Mouse (Mus musculus) erythroblast, embryonic 14.5 days (primary cell): Measurements from ENCODE around the gene Slc10a3. TPM values are rescaled to one million over a fixed set of nuclear protein-coding genes. Genes with fewer than 3 reads are reported as not detected.
"Not testable (repeated sequence)": the region's sequence is repeated elsewhere in the genome, so short reads cannot be mapped to it uniquely, and the experiment has no call there.

Experiments used
- H3K27me3 ChIP-seq: 2 replicates; pipeline ENCODE4 v1.6.1; 2012; ENCODE audit warnings: inconsistent platforms; ENCODE audit not compliant: control insufficient read depth
- H3K36me3 ChIP-seq: 2 replicates; pipeline ENCODE4 v1.6.1; 2012; ENCODE audit warnings: mild to moderate bottlenecking, inconsistent platforms; ENCODE audit not compliant: control insufficient read depth
- H3K4me1 ChIP-seq: 2 replicates; pipeline ENCODE4 v1.6.1; 2012; ENCODE audit warnings: inconsistent platforms; ENCODE audit not compliant: control insufficient read depth
- H3K4me3 ChIP-seq: replicated peaks from 2 replicates; pipeline ENCODE3; 2012; ENCODE audit warnings: moderate library complexity, mild to moderate bottlenecking, inconsistent platforms
- H3K9me3 ChIP-seq: 2 replicates; pipeline ENCODE4 v1.6.1; 2012; ENCODE audit warnings: low read length, inconsistent platforms, mixed read lengths; ENCODE audit not compliant: control insufficient read depth
- GATA1 ChIP-seq: IDR thresholded peaks from 2 replicates; pipeline ENCODE4 v1.6.1; 2012; ENCODE audit warnings: low read length, inconsistent platforms, mixed read lengths
- TAL1 ChIP-seq: IDR thresholded peaks from 3 replicates; pipeline ENCODE4 v1.6.1; 2012; ENCODE audit warnings: low read length, inconsistent platforms, mixed read lengths
- polyA plus RNA-seq: library from polyadenylated mRNA; stranded (reverse); fragments of >175 nt; gene quantifications from 2 replicates; pipeline ENCODE4 v1.2.3, GENCODE M21; 2012

Slc10a3 gene
- polyA plus RNA-seq, 1 experiment: 0.07 TPM

DNA sequence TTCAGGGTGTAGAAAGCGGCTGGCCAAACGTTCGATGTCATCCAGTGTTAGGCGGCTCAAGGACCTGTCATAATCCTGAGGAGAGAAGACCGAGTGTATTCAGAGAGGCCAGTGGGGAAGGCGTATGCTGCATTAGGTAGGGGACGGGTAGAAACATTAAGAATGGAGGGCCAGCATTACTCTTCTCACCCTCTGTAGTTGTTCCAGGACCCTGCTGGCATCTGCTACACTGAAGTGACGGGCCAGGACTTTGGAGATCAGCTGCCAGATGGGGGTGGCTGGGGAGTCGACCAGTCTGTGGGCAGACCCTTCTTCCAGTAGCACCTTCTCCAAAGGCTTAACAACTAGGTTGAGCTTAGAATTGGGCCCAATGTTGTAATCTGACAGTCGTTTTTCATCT is 5.6 kb downstream of the Slc10a3 start:
- H3K4me3 ChIP-seq: peak overlapping the region; percentile 83
- TF ChIP-seq TAL1 (no peak), GATA1 (no peak)
- H3K36me3 ChIP-seq: peaks cover 33% of the 10 kb centered on the region
- peaks cover 44% of the 10 kb centered on the region for H3K4me1 ChIP-seq
- no peaks in the 10 kb centered on the region; the same call in 1 of the 2 replicates for H3K27me3 ChIP-seq
- H3K9me3 ChIP-seq: 0 out of 2 replicates have a peak, but pooled peaks cover 2% of the 10 kb centered on the region

DNA sequence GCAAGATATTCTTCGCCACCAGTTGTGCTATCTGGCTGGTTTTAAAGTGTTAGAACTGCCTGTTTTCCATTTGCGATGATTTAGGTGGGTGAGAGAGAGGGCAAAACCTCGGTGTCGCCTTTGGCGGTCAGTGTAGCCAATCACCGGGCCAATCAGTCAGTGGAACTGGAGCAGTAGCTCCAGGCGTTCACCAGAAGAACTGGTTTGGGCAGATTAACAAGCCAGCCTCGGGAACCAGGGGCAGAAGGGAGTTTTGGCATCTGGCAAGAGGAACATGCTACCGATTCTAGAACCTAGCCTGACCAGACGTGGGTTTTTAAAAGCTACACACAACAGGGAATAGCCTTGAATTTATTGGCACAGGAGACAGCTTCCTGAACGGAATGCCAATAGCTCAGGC is 14.0 kb downstream of the Slc10a3 start:
- no peak for TF ChIP-seq TAL1
- TF ChIP-seq GATA1: no peak
- H3K9me3 ChIP-seq: no peaks in the 10 kb centered on the region
- H3K27me3 ChIP-seq: peaks cover 4% of the 10 kb centered on the region
- H3K36me3 ChIP-seq: no peaks in the 10 kb centered on the region
- no peak overlapping the region for H3K4me3 ChIP-seq
- H3K4me1 ChIP-seq: no peaks in the 10 kb centered on the region

DNA sequence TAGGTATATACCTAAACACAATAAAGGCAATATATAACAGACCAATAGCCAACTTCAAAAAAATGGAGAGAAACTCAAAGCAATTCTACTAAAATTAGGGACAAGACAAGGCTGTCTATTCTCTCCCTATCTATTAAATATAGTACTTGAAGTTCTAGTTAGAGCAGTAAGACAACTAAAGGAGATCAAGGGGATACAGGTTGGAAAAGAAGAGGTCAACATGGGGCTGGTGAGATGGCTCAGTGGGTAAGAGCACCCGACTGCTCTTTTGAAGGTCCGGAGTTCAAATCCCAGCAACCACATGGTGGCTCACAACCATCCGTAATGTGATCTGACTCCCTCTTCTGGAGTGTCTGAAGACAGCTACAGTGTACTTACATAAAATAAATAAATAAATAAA is 16.1 kb downstream of the Slc10a3 start:
- H3K9me3 ChIP-seq, H3K36me3 ChIP-seq, H3K4me3 ChIP-seq, H3K4me1 ChIP-seq, H3K27me3 ChIP-seq: not testable (repeated sequence)

DNA sequence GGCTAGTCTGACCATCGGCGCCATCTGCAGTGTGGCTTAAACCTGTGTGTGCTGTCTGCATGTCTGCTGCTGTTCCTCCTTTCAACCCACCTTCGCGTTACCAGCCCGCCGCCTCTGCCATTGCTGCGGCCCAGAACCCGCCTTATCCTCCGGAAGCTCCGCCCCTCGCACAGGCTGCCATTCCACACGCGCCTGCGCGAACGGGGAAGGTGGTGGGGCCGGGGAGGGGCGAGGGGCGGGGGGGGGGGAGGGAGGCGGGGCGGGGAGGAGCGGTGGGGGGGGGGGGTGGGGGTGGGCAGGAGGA is 19.7 kb downstream of the Slc10a3 start, which contains the start of gene Lage3:
Gene Lage3, minus strand, starts transcription at position 152 of the 304 bp plus-strand sequence.
- H3K4me1 ChIP-seq: peaks cover 7% of the 10 kb centered on the region
- H3K27me3 ChIP-seq: no peaks in the 10 kb centered on the region; the same call in 1 of the 2 replicates
- no peaks in the 10 kb centered on the region for H3K36me3 ChIP-seq
- TF ChIP-seq TAL1 (no peak), GATA1 (no peak)
- peak within 1 kb of the TSS; percentile 69 for H3K4me3 ChIP-seq
- no peaks in the 10 kb centered on the region for H3K9me3 ChIP-seq

DNA sequence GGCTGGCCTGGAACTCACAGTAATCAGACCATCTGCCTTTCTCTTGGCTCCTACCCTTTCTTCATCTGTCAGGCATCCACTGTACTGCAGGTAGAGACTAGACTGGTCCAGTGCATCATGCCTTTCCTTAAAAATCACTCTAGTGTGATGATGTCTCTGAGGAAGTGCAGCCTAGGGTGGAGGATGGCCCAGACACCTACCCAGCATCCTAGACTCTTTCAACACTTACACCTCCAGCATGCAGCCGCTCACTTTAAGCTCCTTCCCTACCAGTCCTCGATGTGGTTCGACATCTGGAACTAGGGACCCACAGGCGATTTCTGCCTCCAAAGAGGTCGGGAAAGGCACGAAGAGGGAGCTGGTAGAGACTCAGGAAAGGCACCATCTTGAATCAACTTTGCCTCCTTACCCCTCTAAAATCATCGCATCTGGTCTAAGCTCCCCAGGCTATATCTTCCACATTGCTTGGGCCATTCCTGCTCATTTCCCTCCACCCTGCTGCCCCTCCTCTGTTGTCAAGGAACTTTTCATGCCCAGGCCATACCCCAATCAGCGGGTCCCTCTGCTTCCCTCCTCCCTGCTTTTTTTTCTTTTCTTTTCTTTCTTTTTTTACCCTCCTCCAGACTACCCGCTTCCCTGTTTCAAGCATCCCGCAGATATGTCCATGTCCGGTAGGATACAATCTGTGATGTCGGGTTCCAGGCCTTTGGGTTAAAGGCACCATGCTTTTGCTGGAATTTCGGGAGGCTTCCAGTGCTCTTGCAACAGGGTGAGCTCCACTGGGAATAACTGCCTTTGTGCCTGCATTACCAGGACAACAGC is 20.3 kb downstream of the Slc10a3 start:
- H3K27me3 ChIP-seq: no peaks in the 10 kb centered on the region; the same call in 1 of the 2 replicates
- H3K4me3 ChIP-seq: peak overlapping the region; percentile 69
- H3K9me3 ChIP-seq: no peaks in the 10 kb centered on the region
- TF ChIP-seq GATA1 (no peak), TAL1 (no peak)
- H3K36me3 ChIP-seq: no peaks in the 10 kb centered on the region
- H3K4me1 ChIP-seq: peaks cover 7% of the 10 kb centered on the region

DNA sequence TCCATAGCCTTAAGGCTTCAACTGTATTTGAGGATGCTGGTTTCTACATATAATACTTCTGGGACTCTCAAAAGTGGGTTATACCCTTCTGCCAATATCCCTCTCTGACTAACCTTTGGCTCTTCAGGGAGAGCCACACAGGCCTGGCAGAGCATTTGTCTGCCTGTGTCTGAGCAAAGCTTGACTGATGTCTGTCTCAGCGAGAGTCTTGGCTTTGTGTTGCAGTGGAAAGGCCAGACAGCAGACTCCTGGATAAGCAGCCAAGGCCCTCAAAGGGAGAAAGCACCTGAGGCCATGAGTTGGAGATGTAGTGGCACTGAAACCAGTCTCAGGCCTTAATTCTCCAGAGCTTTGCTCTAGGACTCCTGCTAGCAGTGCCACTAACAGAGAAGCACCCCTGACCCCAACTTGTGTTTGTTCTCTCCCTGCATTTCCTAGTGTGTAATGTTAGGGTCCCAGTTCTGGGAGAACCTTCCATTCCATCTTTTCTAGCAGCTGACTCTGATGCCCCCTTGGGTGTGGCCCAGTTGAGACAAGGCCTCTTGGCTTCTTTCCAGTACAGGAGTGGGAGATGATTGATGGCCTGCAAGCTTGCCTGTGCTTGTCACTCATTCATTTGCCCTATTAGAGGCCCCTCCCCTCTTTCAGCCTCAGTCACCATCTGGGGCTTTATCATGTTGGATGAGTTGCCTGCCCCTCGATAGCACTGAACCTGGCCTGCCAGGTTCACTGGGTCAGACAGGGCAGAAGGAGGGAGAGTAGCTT is 42.8 kb downstream of the Slc10a3 start:
- no peaks in the 10 kb centered on the region for H3K9me3 ChIP-seq
- H3K27me3 ChIP-seq: no peaks in the 10 kb centered on the region
- no peak overlapping the region for H3K4me3 ChIP-seq
- TF ChIP-seq GATA1: no peak
- no peak for TF ChIP-seq TAL1
- H3K4me1 ChIP-seq: peaks cover 29% of the 10 kb centered on the region
- no peaks in the 10 kb centered on the region; the same call in 1 of the 2 replicates for H3K36me3 ChIP-seq

DNA sequence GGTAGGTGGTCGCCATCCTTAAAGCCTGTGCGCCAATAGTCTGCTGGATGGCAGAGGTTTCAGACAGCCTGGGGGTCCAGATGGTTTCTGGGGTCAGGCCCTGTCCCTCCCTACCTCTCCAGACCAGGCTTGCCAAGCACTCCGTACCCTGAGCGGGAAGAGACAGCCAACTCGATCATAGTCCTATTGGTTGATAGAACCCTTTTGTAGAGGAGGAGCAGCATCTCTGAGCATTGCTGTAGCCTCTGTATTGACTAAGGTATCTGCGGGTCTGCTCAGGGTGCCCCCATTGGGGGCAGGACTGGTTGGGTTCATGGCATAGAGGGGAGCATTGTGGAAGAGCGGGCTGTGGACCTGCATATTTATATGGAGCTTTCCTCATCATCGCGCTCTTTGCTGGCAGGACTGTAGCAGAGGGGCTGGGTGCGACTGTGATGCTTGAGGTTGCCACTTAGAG is 43.9 kb downstream of the Slc10a3 start:
- H3K27me3 ChIP-seq: no peaks in the 10 kb centered on the region
- TF ChIP-seq TAL1 (no peak), GATA1 (no peak)
- H3K9me3 ChIP-seq: no peaks in the 10 kb centered on the region
- no peaks in the 10 kb centered on the region; the same call in 1 of the 2 replicates for H3K36me3 ChIP-seq
- H3K4me3 ChIP-seq: peak overlapping the region; percentile 53
- peaks cover 29% of the 10 kb centered on the region for H3K4me1 ChIP-seq

DNA sequence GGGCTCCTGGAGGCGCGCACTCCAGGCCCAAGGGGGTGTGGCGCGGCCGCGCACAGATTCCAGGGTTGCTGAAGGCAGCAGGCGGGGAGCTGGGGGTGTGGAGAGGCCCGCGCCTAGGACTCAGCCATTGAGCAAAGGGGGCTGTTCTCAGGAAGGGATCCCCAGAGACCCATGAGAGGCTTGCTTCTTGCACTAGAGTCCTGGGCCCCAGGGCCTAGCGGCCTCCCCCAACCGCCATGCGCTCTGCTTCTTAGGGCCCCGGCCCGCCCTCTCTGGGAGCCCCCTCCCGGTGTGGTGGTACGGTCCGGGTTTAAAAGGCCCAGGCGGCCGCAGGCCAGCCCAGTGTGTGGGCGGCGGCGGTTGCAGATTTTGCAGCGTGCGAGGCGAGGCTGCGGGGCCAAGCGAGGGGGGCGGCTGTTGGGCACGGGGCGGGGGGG is 44.4 kb downstream of the Slc10a3 start, which contains the start of gene Plxna3:
Gene Plxna3, plus strand, starts transcription at position 342 of the 437 bp plus-strand sequence.
- Histone ChIP-seq H3K4me3 (peak within 1 kb of the TSS; percentile 53), H3K27me3 (no peaks in the 10 kb centered on the region), H3K9me3 (no peaks in the 10 kb centered on the region), H3K36me3 (no peaks in the 10 kb centered on the region; the same call in 1 of the 2 replicates), H3K4me1 (peaks cover 29% of the 10 kb centered on the region)
- TF ChIP-seq TAL1 (no peak), GATA1 (no peak)

Other genes with a start within 250 kb of the Slc10a3 start
- gene Opn1mw, start 245.9 kb downstream of the Slc10a3 start, polyA plus RNA-seq: not detected in 2 replicates
- 4.4 and 5.4 TPM in 2 replicates for gene Mecp2, start 238.0 kb downstream of the Slc10a3 start, polyA plus RNA-seq
- not detected in 2 replicates for gene Tex28, start 205.5 kb downstream of the Slc10a3 start, polyA plus RNA-seq
- not detected in 2 replicates for gene Tktl1, start 196.1 kb downstream of the Slc10a3 start, polyA plus RNA-seq
- 0.80 and 0.87 TPM in 2 replicates for gene Flna, start 123.5 kb downstream of the Slc10a3 start, polyA plus RNA-seq
- gene Emd, start 118.7 kb downstream of the Slc10a3 start, polyA plus RNA-seq: 2.0 and 2.5 TPM in 2 replicates
- gene Rpl10, start 102.5 kb downstream of the Slc10a3 start, polyA plus RNA-seq: 129 and 134 TPM in 2 replicates
- 1.3 and 2.1 TPM in 2 replicates for gene Taz, start 91.4 kb downstream of the Slc10a3 start, polyA plus RNA-seq
- gene Dnase1l1, start 91.0 kb downstream of the Slc10a3 start, polyA plus RNA-seq: 0.25 and 0.32 TPM in 2 replicates
- gene Atp6ap1, start 76.3 kb downstream of the Slc10a3 start, polyA plus RNA-seq: 2.6 and 2.8 TPM in 2 replicates
- 3.4 and 4.0 TPM in 2 replicates for gene Gdi1, start 68.4 kb downstream of the Slc10a3 start, polyA plus RNA-seq
- gene Fam50a, start 60.3 kb downstream of the Slc10a3 start, polyA plus RNA-seq: 4.8 and 5.6 TPM in 2 replicates
- 0.01 and 0.02 TPM in 2 replicates for gene Plxna3, start 44.3 kb downstream of the Slc10a3 start, polyA plus RNA-seq
- 0.85 and 1.0 TPM in 2 replicates for gene Lage3, start 19.7 kb downstream of the Slc10a3 start, polyA plus RNA-seq
- 3.5 and 5.0 TPM in 2 replicates for gene Ubl4a, start 131 bp downstream of the Slc10a3 start, polyA plus RNA-seq
- 0.35 and 0.84 TPM in 2 replicates for gene Fam3a, start 19.9 kb upstream of the Slc10a3 start, polyA plus RNA-seq
- 1.5 and 2.3 TPM in 2 replicates for gene Ikbkg, start 19.9 kb upstream of the Slc10a3 start, polyA plus RNA-seq
- gene G6pdx, start 55.8 kb upstream of the Slc10a3 start, polyA plus RNA-seq: 2.0 and 2.2 TPM in 2 replicates
- not detected in 2 replicates for gene Gm6880, start 108.0 kb upstream of the Slc10a3 start, polyA plus RNA-seq
- gene Olfr1326-ps1, start 201.5 kb upstream of the Slc10a3 start, polyA plus RNA-seq: not detected in 2 replicates
- gene Olfr1325, start 219.3 kb upstream of the Slc10a3 start, polyA plus RNA-seq: not detected in 2 replicates